Mouse (Mus musculus): Measurements from ENCODE around the gene Ttc21b.

DNA sequence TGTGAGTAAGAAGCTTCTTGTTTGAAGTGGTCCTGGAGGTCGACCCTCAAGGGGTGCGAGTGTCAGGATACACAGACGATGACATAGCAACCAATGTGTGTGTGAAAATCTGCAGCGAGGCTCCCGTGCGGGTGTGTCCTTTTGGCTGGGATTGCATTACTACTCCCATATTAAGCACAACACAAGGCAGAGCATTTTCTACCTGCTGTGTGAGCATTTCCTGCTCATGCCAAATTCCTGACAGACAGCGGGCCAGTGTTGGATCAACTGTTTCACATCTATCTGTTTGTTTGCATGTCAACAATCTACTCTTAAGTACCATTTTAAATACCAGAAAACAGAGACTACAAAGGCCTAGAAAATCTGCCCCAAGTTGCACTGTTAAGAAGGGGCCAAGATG, 79.4 kb downstream of the Ttc21b start:
- TF ChIP-seq CTCF (IDR thresholded peaks at IDR 0.05; ENCODE audit: control insufficient read depth, insufficient read depth, insufficient read length) (no peak), USF1 (IDR thresholded peaks at IDR 0.05; ENCODE audit: low read depth) (no peak)

Data from C2C12 (cell line).